Mouse (Mus musculus) forebrain, postnatal 0 days (tissue): ENCODE results near the gene St3gal3. TPM values are rescaled to one million over a fixed set of nuclear protein-coding genes. Genes with fewer than 3 reads are reported as not detected.

ENCODE experiments used
- ATAC-seq: fragments of 200-750 bp; cut with Nextera tagmentation; 2 replicates; pipeline ENCODE4 v1.8.0; 2017; ENCODE audit warnings: mild to moderate bottlenecking, moderate library complexity
- DNase-seq: peaks from one replicate; pipeline ENCODE4 v3.0.0-alpha.2; 2015
- H3K27ac ChIP-seq: fragments of 300-500 bp; sonication (generic); 2 replicates; pipeline ENCODE4 v1.5.1; 2014; ENCODE audit warnings: low read depth, mild to moderate bottlenecking, antibody characterized with exemption, low read length, moderate library complexity, mixed read lengths
- H3K27me3 ChIP-seq: fragments of 300-500 bp; sonication (generic); 2 replicates; pipeline ENCODE4 v1.6.1; 2014; ENCODE audit warnings: mild to moderate bottlenecking, low read length, mixed read lengths; ENCODE audit not compliant: insufficient read depth
- H3K36me3 ChIP-seq: fragments of 300-500 bp; sonication (generic); 2 replicates; pipeline ENCODE4 v1.6.1; 2014; ENCODE audit warnings: mild to moderate bottlenecking, moderate library complexity; ENCODE audit not compliant: insufficient read depth
- H3K4me1 ChIP-seq: fragments of 300-500 bp; sonication (generic); 2 replicates; pipeline ENCODE4 v1.6.1; 2014; ENCODE audit warnings: antibody characterized with exemption; ENCODE audit not compliant: insufficient read depth
- H3K4me2 ChIP-seq: fragments of 300-500 bp; sonication (generic); 2 replicates; pipeline ENCODE4 v1.6.1; 2014; ENCODE audit warnings: low read depth, mild to moderate bottlenecking, moderate library complexity
- H3K4me3 ChIP-seq: fragments of 300-500 bp; sonication (generic); 2 replicates; pipeline ENCODE4 v1.5.1; 2014; ENCODE audit warnings: low read depth, low read length, mixed read lengths
- H3K9ac ChIP-seq: fragments of 300-500 bp; sonication (generic); 2 replicates; pipeline ENCODE4 v1.6.1; 2014; ENCODE audit warnings: mild to moderate bottlenecking
- H3K9me3 ChIP-seq: fragments of 300-500 bp; sonication (generic); 2 replicates; pipeline ENCODE4 v1.6.1; 2016; ENCODE audit warnings: low read length
- CTCF ChIP-seq: sonication (generic); IDR thresholded peaks from 2 replicates; pipeline ENCODE4 v1.5.1; 2016; ENCODE audit warnings: antibody characterized with exemption, control low read depth, low read depth
- WGBS: fragments of 180-500 bp; shearing (Covaris S2); extraction: QIAGEN DNeasy Blood & Tissue Kit; methylation state at CpG from one replicate; pipeline ENCODE4 v1.1.7; 2014; 5-methylcytosine and 5-hydroxymethylcytosine counted together
- polyA plus RNA-seq: library from polyadenylated mRNA; unstranded; fragments of >200 nt; fragmentation: Nextera tagmentation; extraction: Ambion mirVana; gene quantifications from 2 replicates; pipeline ENCODE4 v1.2.1, GENCODE M21; 2015
- total RNA-seq: library from RNA; depleted of rRNA; stranded (reverse); fragments of >200 nt; gene quantifications from 2 replicates; pipeline ENCODE4 v1.2.3, GENCODE M21; 2014

The St3gal3 gene
- total and polyA plus RNA-seq, 2 experiments from 2014 or later, result 11.2 to 36.1 TPM

DNA sequence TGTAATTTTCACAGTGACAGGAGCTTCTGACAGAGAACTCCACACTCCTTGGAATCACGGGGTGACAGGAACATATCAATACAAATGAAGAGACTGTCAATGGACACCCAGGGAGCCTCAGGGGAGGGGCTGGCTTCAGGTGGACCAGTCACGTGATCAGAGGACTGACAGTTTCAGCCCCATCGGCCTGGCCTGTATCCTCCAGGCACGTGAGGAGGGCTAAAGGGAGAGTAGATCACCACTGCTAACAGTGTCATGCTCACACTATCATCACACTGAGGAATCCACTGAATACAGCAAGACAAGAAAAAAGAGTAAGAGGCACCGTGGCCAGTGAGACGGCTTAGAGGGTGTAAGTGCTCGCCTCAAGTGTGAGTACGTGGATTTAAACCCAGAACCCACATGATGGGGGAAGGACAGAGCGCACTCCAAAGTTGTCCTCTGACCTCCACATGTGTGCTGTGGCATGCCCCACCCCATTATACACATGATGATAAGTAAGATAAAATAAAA is 124.0 kb downstream of the St3gal3 start:
- 84% methylated on average over 9 of the region's 9 CpGs for WGBS
- Histone ChIP-seq H3K9ac (no peak overlapping the region), H3K36me3 (0 out of 2 replicates have a peak, but pooled peaks cover 3% of the 10 kb centered on the region), H3K9me3 (no peaks in the 10 kb centered on the region), H3K4me3 (no peak overlapping the region), H3K27me3 (no peaks in the 10 kb centered on the region), H3K4me1 (no peaks in the 10 kb centered on the region), H3K4me2 (no peak overlapping the region), H3K27ac (no peak overlapping the region)
- no peak for ATAC-seq
- no peak for DNase-seq
- no peak for TF ChIP-seq CTCF

DNA sequence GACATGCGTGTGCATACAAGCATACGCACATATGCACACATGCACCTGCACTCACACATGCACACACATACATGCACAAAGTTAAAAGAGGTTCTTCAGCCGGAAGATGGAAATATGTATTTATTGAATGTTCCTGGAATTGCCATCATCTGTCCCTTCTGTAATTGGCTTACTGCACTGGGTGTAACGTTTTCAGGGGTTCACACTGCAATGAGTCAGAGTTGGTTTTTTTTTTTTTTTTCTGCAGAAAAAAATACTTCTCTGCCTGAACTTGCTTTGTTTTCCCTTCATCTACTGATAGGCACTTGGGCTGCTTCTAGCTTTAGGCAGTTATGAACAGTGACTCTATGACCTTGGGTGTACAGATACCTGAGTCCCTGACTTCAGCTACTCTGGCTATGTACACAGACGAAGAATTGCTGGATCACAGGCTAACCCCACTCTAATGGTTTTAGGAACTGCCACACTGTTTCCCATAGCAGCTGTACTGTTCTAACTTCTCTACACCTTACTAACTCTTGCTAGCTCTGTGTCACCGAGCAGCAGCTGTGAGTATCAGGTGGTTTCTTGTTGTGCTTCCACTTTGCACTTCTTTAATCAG is 126.2 kb downstream of the St3gal3 start:
- H3K9me3 ChIP-seq, result no peaks in the 10 kb centered on the region
- DNase-seq, result no peak
- WGBS, result 72% methylated on average over 6 of the region's 6 CpGs
- no peaks in the 10 kb centered on the region for H3K4me1 ChIP-seq
- no peak for TF ChIP-seq CTCF
- no peak overlapping the region for H3K4me2 ChIP-seq
- ATAC-seq, result no peak
- H3K36me3 ChIP-seq, result 0 out of 2 replicates have a peak, but pooled peaks cover 2% of the 10 kb centered on the region
- H3K4me3 ChIP-seq, result no peak overlapping the region
- no peak overlapping the region for H3K27ac ChIP-seq
- H3K9ac ChIP-seq, result no peak overlapping the region
- H3K27me3 ChIP-seq, result no peaks in the 10 kb centered on the region

GRCm38 (mm10) chr4:118001355-118001754 is 133.4 kb downstream of the St3gal3 start:
- TF ChIP-seq CTCF, result no peak
- Histone ChIP-seq H3K36me3 (no peaks in the 10 kb centered on the region), H3K27me3 (no peaks in the 10 kb centered on the region), H3K9me3 (no peaks in the 10 kb centered on the region), H3K4me1 (peaks cover 8% of the 10 kb centered on the region; the same call in 1 of the 2 replicates), H3K27ac (no peak overlapping the region), H3K4me2 (no peak overlapping the region), H3K4me3 (no peak overlapping the region), H3K9ac (no peak overlapping the region)
- DNase-seq (no peak), ATAC-seq (no peak)
- WGBS, result 75% methylated on average over 10 of the region's 10 CpGs

DNA sequence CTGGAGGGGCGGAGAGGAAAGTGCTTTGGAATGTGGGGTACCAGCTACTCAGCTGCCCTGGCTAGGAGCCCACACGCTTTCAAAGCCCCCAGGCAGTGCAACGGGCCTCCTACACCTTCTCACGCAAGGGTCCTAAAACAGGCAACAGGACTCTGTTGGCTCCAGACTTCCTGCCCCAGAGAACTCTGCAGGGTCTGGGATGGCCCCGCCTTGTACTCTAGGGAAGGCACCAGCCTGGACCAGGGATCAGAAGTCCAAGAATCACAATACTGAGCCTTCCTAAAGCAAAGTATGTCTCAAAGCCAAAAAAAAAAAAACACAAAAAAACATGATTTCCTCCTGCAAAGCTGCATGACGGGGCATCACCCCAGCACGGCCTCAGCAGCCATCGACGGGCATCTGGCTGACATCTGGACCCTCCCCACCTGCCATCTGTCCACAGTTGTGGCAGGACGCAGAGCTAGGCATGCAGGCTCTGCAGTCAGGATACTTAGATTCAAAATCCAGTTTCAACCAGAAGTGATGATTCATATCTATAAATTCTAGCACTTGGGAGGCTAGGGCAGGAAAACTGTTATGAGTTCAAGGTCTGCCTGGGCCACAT is 134.0 kb downstream of the St3gal3 start:
- H3K9ac ChIP-seq, result no peak overlapping the region
- H3K9me3 ChIP-seq, result no peaks in the 10 kb centered on the region
- DNase-seq (no peak), ATAC-seq (no peak)
- no peak overlapping the region for H3K4me3 ChIP-seq
- WGBS, result 72% methylated on average over 10 of the region's 10 CpGs
- no peak overlapping the region for H3K27ac ChIP-seq
- H3K36me3 ChIP-seq, result no peaks in the 10 kb centered on the region
- H3K4me2 ChIP-seq, result no peak overlapping the region
- no peaks in the 10 kb centered on the region for H3K27me3 ChIP-seq
- peaks cover 8% of the 10 kb centered on the region; the same call in 1 of the 2 replicates for H3K4me1 ChIP-seq
- TF ChIP-seq CTCF, result no peak

GRCm38 (mm10) chr4:117999951-118000350 is 134.8 kb downstream of the St3gal3 start:
- H3K4me2 ChIP-seq, result no peak overlapping the region
- TF ChIP-seq CTCF, result no peak
- WGBS, result 87% methylated on average over 7 of the region's 7 CpGs
- DNase-seq (no peak), ATAC-seq (no peak)
- H3K4me1 ChIP-seq, result peaks cover 8% of the 10 kb centered on the region; the same call in 1 of the 2 replicates
- H3K27ac ChIP-seq, result no peak overlapping the region
- H3K36me3 ChIP-seq, result no peaks in the 10 kb centered on the region
- H3K9ac ChIP-seq, result no peak overlapping the region
- no peaks in the 10 kb centered on the region for H3K27me3 ChIP-seq
- H3K9me3 ChIP-seq, result no peaks in the 10 kb centered on the region
- no peak overlapping the region for H3K4me3 ChIP-seq

- Histone ChIP-seq H3K9ac (peak overlapping the region; percentile 31; the same call in 1 of the 2 replicates), H3K27ac (no peak overlapping the region), H3K36me3 (no peaks in the 10 kb centered on the region), H3K4me1 (peaks cover 8% of the 10 kb centered on the region; the same call in 1 of the 2 replicates), H3K9me3 (no peaks in the 10 kb centered on the region), H3K27me3 (no peaks in the 10 kb centered on the region), H3K4me3 (no peak overlapping the region), H3K4me2 (no peak overlapping the region; the same call in 1 of the 2 replicates)
- peak; percentile 35 for TF ChIP-seq CTCF
- ATAC-seq (peak; percentile 60), DNase-seq (peak; percentile 48)
- 17% methylated on average over 20 of the region's 20 CpGs for WGBS
Observed at GRCm38 (mm10) chr4:117997381-117998269, 137.1 kb downstream of the St3gal3 start.
